In genomic region chr8:95209924-95210323, GRCm38 (mm10) we compare ENCODE assay signal across 8 mouse cellular contexts. TPM values are rescaled to one million over a fixed set of nuclear protein-coding genes. Genes with fewer than 3 reads are reported as not detected.
DNase-seq lines count a peak whose midpoint lies in the region; ATAC-seq and TF ChIP-seq lines count a peak whose summit lies in the region.

No protein-coding gene starts in this region.

- 36% methylated on average over 11 of the region's 11 CpGs for WGBS in lung, postnatal 0 days
- 11% methylated on average over 11 of the region's 11 CpGs for WGBS in intestine, postnatal 0 days
- WGBS in forebrain, embryonic 10.5 days: 87% methylated on average over 11 of the region's 11 CpGs

- peak; percentile 71 for ATAC-seq in lung, postnatal 0 days
- ATAC-seq in intestine, postnatal 0 days: 0 out of 2 replicates have a peak, but pooled peaks have one; percentile 19
- no peak for ATAC-seq in megakaryocyte progenitor cell, adult 5-6 weeks (replicated peaks; ENCODE audit: poor library complexity)

- no peak for TF ChIP-seq EP300 in lung, postnatal 0 days (IDR thresholded peaks at IDR 0.05)

- H3K27me3 ChIP-seq in lung, postnatal 0 days (replicated peaks; ENCODE audit: insufficient read depth, low read length): no peaks in the 10 kb centered on the region
- no peaks in the 10 kb centered on the region for H3K27me3 ChIP-seq in intestine, postnatal 0 days (replicated peaks; ENCODE audit: control insufficient read depth, insufficient read depth, low read length)
- no peaks in the 10 kb centered on the region for H3K27me3 ChIP-seq in forebrain, embryonic 10.5 days (ENCODE audit: poor library complexity, severe bottlenecking)

- no peaks in the 10 kb centered on the region for H3K9me3 ChIP-seq in lung, postnatal 0 days (ENCODE audit: low read length)
- no peaks in the 10 kb centered on the region for H3K9me3 ChIP-seq in intestine, postnatal 0 days (ENCODE audit: control insufficient read depth)
- no peaks in the 10 kb centered on the region for H3K9me3 ChIP-seq in forebrain, embryonic 10.5 days

- H3K36me3 ChIP-seq in lung, postnatal 0 days (ENCODE audit: insufficient read depth, low read length): no peaks in the 10 kb centered on the region
- no peaks in the 10 kb centered on the region for H3K36me3 ChIP-seq in intestine, postnatal 0 days (ENCODE audit: control insufficient read depth, insufficient read depth)
- H3K36me3 ChIP-seq in forebrain, embryonic 10.5 days (replicated peaks): no peaks in the 10 kb centered on the region

- no peak overlapping the region for H3K4me2 ChIP-seq in lung, postnatal 0 days (replicated peaks; ENCODE audit: low read depth, low read length)
- H3K4me2 ChIP-seq in intestine, postnatal 0 days (replicated peaks; ENCODE audit: low read depth): peak overlapping the region; percentile 10; the same call in 1 of the 2 replicates

- H3K4me1 ChIP-seq in lung, postnatal 0 days (ENCODE audit: insufficient read depth, low read depth, low read length): no peaks in the 10 kb centered on the region
- H3K4me1 ChIP-seq in intestine, postnatal 0 days (replicated peaks; ENCODE audit: control insufficient read depth, insufficient read depth, low read length): no peaks in the 10 kb centered on the region
- peaks cover 8% of the 10 kb centered on the region for H3K4me1 ChIP-seq in forebrain, embryonic 10.5 days

- TF ChIP-seq CTCF in lung, postnatal 0 days (IDR thresholded peaks at IDR 0.05): no peak
- TF ChIP-seq CTCF in intestine, postnatal 0 days (IDR thresholded peaks at IDR 0.05; ENCODE audit: low read depth): no peak

- no peak overlapping the region for H3K4me3 ChIP-seq in lung, postnatal 0 days (ENCODE audit: low read depth, low read length)
- no peak overlapping the region for H3K4me3 ChIP-seq in intestine, postnatal 0 days (ENCODE audit: low read depth, low read length)
- H3K4me3 ChIP-seq in forebrain, embryonic 10.5 days: no peak overlapping the region

- peak; percentile 40 for DNase-seq in lung, postnatal 0 days (ENCODE audit: low spot score)
- DNase-seq in lung, postnatal 36 days: no peak
- peak; percentile 71 to 74 for DNase-seq in adrenal gland, postnatal 36 days
- DNase-seq in right cerebral cortex, postnatal 25 days: peak; percentile 9
- DNase-seq in forebrain, embryonic 10.5 days (ENCODE audit: extremely low spot score, low spot score): no peak
- DNase-seq in adipocyte (ENCODE audit: low spot score): no peak

- no peak overlapping the region for H3K27ac ChIP-seq in lung, postnatal 0 days (ENCODE audit: low read length)
- H3K27ac ChIP-seq in intestine, postnatal 0 days (ENCODE audit: low read depth, low read length): no peak overlapping the region
- no peak overlapping the region for H3K27ac ChIP-seq in forebrain, embryonic 10.5 days

- no peak overlapping the region for H3K9ac ChIP-seq in lung, postnatal 0 days (replicated peaks; ENCODE audit: low read depth)
- H3K9ac ChIP-seq in intestine, postnatal 0 days (ENCODE audit: low read depth, low read length): no peak overlapping the region

RNA-seq across cellular contexts. Expression of gene Kifc3, which starts 7.3 kb away (rescaled TPM):
- 23.7 and 32.4 TPM in 2 replicates for polyA plus RNA-seq in lung, postnatal 0 days (2015; fragmentation: Nextera tagmentation; extraction: Ambion mirVana)
- 100 to 1,000 TPM; 110 to 163 TPM for total RNA-seq in adrenal gland, postnatal 36 days (2021)
- polyA plus RNA-seq in intestine, postnatal 0 days (2015; fragmentation: Nextera tagmentation; extraction: Ambion mirVana): 20.9 and 21.1 TPM in 2 replicates
- polyA plus RNA-seq in forebrain, embryonic 10.5 days (2016; fragmentation: Nextera tagmentation; extraction: Ambion mirVana): 4.4 and 5.5 TPM in 2 replicates
- total RNA-seq in megakaryocyte progenitor cell, adult 5-6 weeks (2015): 0.73 and 0.99 TPM in 2 replicates
- 0.68 and 1.4 TPM in 2 replicates for total RNA-seq in megakaryocyte progenitor cell, adult 5-6 weeks (2017)

Comparison
In these comparisons a context has a peak if more than half of its experiments do, and no peak if none do; other contexts are left out.
1. DNase-seq: peak in lung, postnatal 0 days (single experiment), adrenal gland, postnatal 36 days (2 of 2) and right cerebral cortex, postnatal 25 days (single experiment); none in lung, postnatal 36 days (single experiment), forebrain, embryonic 10.5 days (single experiment) and adipocyte (single experiment).